Mouse (Mus musculus): ENCODE measurements around the gene Mageb4.
"Not testable (repeated sequence)": the region's sequence is repeated elsewhere in the genome, so short reads cannot be mapped to it uniquely, and the experiment has no call there.

DNA sequence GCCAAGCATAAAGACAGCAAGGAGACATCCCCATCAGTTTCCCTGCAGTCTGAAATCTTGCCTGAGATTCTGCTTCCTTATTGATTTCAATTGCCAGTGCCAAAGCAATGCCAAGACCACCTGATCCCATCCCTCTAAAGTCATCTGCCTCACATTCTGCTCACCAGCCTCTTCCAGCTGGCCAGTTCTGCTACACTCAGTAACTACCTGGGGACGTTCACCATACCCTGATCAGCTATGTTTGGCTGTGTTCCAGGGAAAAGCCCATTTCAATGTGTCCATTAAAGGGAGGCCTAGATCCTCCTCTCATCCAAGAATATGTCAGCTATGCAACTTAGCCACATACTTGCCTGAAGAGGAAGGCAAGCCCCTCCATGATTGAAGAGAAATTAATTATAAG lies 58.9 kb downstream of the Mageb4 start:
- not testable (repeated sequence) for TF ChIP-seq POLR2A (IDR thresholded peaks at IDR 0.05; ENCODE audit: borderline replicate concordance, insufficient read depth, low read length); CTCF (IDR thresholded peaks at IDR 0.05; ENCODE audit: borderline replicate concordance, insufficient read depth, low read depth, low read length)

Measured in cerebellum, adult 2 months (tissue).